8 mouse cellular contexts compared by ENCODE assay signal in the genomic region with DNA sequence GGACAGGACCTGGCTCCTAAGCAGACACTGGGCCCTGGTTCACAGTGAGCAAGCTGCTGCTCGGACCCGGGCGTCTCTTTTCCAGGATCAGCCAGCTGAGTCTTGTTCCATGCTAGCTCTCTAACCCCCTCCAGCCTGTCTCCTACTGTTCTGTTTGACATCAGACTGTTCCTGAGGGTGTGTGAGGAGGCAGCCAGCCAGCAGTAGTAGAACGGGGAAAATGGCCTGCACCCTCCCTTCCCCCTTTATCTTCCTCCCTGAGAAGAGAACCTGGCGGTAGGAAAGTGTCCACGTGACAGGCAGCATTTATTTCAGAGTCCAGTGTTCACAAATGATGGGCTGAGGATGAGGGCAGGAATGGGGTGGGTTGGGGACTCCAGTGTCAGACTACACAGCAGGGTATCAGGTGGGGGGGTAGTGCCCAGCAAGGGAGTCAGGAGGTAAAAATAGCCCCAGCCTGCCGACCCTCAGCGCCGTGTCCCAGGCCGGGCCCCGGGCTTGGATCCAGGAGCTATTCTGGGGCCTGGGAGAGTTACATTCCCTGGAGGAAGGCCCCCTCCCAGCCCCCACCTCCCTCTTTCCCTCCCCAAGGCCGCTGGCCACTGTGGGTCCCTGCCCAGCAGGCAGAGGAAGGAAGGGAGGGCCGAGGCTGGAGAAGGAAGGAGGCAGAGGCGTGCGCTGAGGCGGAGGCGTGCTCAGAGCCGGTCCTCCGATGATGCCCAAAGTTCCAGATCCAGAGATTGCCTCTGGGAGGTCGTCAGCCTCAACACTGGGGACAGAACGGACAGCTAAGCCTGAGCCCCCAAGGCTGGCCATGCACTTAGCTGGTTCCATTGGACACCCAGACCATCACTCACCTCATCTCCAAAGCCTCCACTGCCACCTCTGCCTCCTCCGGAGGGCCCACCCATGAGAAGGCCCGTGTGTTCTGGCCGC. TPM values are rescaled to one million over a fixed set of nuclear protein-coding genes. Genes with fewer than 3 reads are reported as not detected.
DNase-seq lines count a peak whose midpoint lies in the region; ATAC-seq and TF ChIP-seq lines count a peak whose summit lies in the region.

No protein-coding gene starts in this region.

- no peak overlapping the region for H3K4me2 ChIP-seq in midbrain, embryonic 15.5 days
- no peak overlapping the region for H3K4me2 ChIP-seq in midbrain, embryonic 14.5 days (ENCODE audit: low read length)
- H3K4me2 ChIP-seq in kidney, embryonic 15.5 days = 0 out of 2 replicates have a peak overlapping the region, but pooled peaks have one; percentile 3

- H3K27ac ChIP-seq in midbrain, embryonic 15.5 days = no peak overlapping the region
- no peak overlapping the region for H3K27ac ChIP-seq in midbrain, embryonic 14.5 days (replicated peaks; ENCODE audit: low read depth, low read length)
- peak overlapping the region; percentile 84 for H3K27ac ChIP-seq in kidney, embryonic 15.5 days
- H3K27ac ChIP-seq in small intestine, adult 2 months (ENCODE audit: insufficient read depth, low read depth, low read length) = peak overlapping the region; percentile 67

- DNase-seq in midbrain, embryonic 14.5 days = no peak
- DNase-seq in heart, adult 8-10 months (ENCODE audit: low spot score) = peak; percentile 89
- no peak for DNase-seq in thymus, adult 18-20 months
- DNase-seq in frontal cortex, postnatal 10 days (ENCODE audit: low spot score in 2 of 2) = no peak
- DNase-seq in left cerebral cortex, adult 18-20 months (ENCODE audit: low spot score in 2 of 2) = no peak

- H3K36me3 ChIP-seq in midbrain, embryonic 15.5 days (replicated peaks) = no peaks in the 10 kb centered on the region
- no peaks in the 10 kb centered on the region for H3K36me3 ChIP-seq in midbrain, embryonic 14.5 days (ENCODE audit: control insufficient read depth, insufficient read depth, low read length)
- peaks cover 52% of the 10 kb centered on the region for H3K36me3 ChIP-seq in kidney, embryonic 15.5 days
- no peaks in the 10 kb centered on the region for H3K36me3 ChIP-seq in small intestine, adult 2 months (ENCODE audit: control insufficient read depth, insufficient read depth, low read length)

- TF ChIP-seq POLR2A in small intestine, adult 2 months (IDR thresholded peaks at IDR 0.05; ENCODE audit: low read depth, low read length) = no peak

- H3K9ac ChIP-seq in midbrain, embryonic 15.5 days = no peak overlapping the region
- no peak overlapping the region for H3K9ac ChIP-seq in midbrain, embryonic 14.5 days (replicated peaks; ENCODE audit: low read length)
- no peak overlapping the region for H3K9ac ChIP-seq in kidney, embryonic 15.5 days

- 80% methylated on average over 23 of the region's 24 CpGs for WGBS in midbrain, embryonic 15.5 days
- WGBS in midbrain, embryonic 14.5 days = 80% methylated on average over 24 of the region's 24 CpGs
- 66% methylated on average over 24 of the region's 24 CpGs for WGBS in kidney, embryonic 15.5 days
- WGBS in small intestine, adult 2 months = 63% methylated on average over 23 of the region's 24 CpGs

- H3K4me3 ChIP-seq in midbrain, embryonic 15.5 days = no peak overlapping the region
- H3K4me3 ChIP-seq in midbrain, embryonic 14.5 days (replicated peaks; ENCODE audit: low read depth, low read length) = no peak overlapping the region
- no peak overlapping the region for H3K4me3 ChIP-seq in kidney, embryonic 15.5 days (replicated peaks)
- H3K4me3 ChIP-seq in small intestine, adult 2 months (ENCODE audit: low read depth, low read length) = peak overlapping the region; percentile 17; the same call in 1 of the 2 replicates

- no peaks in the 10 kb centered on the region for H3K27me3 ChIP-seq in midbrain, embryonic 15.5 days (replicated peaks)
- no peaks in the 10 kb centered on the region for H3K27me3 ChIP-seq in midbrain, embryonic 14.5 days (ENCODE audit: control insufficient read depth, insufficient read depth, low read length)
- no peaks in the 10 kb centered on the region for H3K27me3 ChIP-seq in kidney, embryonic 15.5 days
- no peaks in the 10 kb centered on the region for H3K27me3 ChIP-seq in small intestine, adult 2 months (ENCODE audit: control insufficient read depth, insufficient read depth, low read length)

- no peaks in the 10 kb centered on the region for H3K9me3 ChIP-seq in midbrain, embryonic 15.5 days
- H3K9me3 ChIP-seq in midbrain, embryonic 14.5 days (ENCODE audit: control insufficient read depth, low read length) = no peaks in the 10 kb centered on the region
- H3K9me3 ChIP-seq in kidney, embryonic 15.5 days (replicated peaks) = no peaks in the 10 kb centered on the region

- ATAC-seq in midbrain, embryonic 15.5 days (replicated peaks) = 0 out of 2 replicates have a peak, but pooled peaks have one; percentile 7
- no peak for ATAC-seq in midbrain, embryonic 14.5 days (ENCODE audit: low FRiP score, low TSS enrichment)
- ATAC-seq in kidney, embryonic 15.5 days (replicated peaks; ENCODE audit: low FRiP score) = peak; percentile 41

- H3K4me1 ChIP-seq in midbrain, embryonic 15.5 days = no peaks in the 10 kb centered on the region
- H3K4me1 ChIP-seq in midbrain, embryonic 14.5 days (ENCODE audit: control insufficient read depth, insufficient read depth, low read length) = no peaks in the 10 kb centered on the region
- H3K4me1 ChIP-seq in kidney, embryonic 15.5 days = peaks cover 26% of the 10 kb centered on the region
- peaks cover 19% of the 10 kb centered on the region for H3K4me1 ChIP-seq in small intestine, adult 2 months (ENCODE audit: control insufficient read depth, insufficient read depth, insufficient read length, low read length)

- TF ChIP-seq CTCF in small intestine, adult 2 months (IDR thresholded peaks at IDR 0.05; ENCODE audit: extremely low read depth, insufficient read length, insufficient replicate concordance, low read depth, low read length) = no peak

RNA-seq across cellular contexts. Expression of a gene that starts 5.8 kb away (rescaled TPM):
- 56.3 and 60.8 TPM in 2 replicates for polyA plus RNA-seq in midbrain, embryonic 15.5 days (2015; fragmentation: Nextera tagmentation; extraction: Ambion mirVana)
- polyA plus RNA-seq in midbrain, embryonic 14.5 days (2014; fragmentation: Nextera tagmentation; extraction: Ambion mirVana) = 41.1 and 46.1 TPM in 2 replicates
- total RNA-seq in heart, adult 8-10 months (2022) = 10 to 100 TPM; 24.8 to 37.3 (median 34.9) TPM
- 130 and 138 TPM in 2 replicates for polyA plus RNA-seq in kidney, embryonic 15.5 days (2015; fragmentation: Nextera tagmentation; extraction: Ambion mirVana)
- 128 and 208 TPM in 2 replicates for polyA plus RNA-seq in small intestine, adult 2 months (2012; rRNA removed)
- 1 to 10 TPM; 6.7 to 8.6 TPM for total RNA-seq in left cerebral cortex, adult 18-20 months (2021)

RNA-seq across cellular contexts. Expression of a gene that starts 14.7 kb away (rescaled TPM):
- polyA plus RNA-seq in midbrain, embryonic 15.5 days (2015; fragmentation: Nextera tagmentation; extraction: Ambion mirVana) = 12.4 and 13.8 TPM in 2 replicates
- polyA plus RNA-seq in midbrain, embryonic 14.5 days (2014; fragmentation: Nextera tagmentation; extraction: Ambion mirVana) = 4.5 and 7.8 TPM in 2 replicates
- total RNA-seq in heart, adult 8-10 months (2022) = 100 to 1,000 TPM; 185 to 199 (median 197) TPM
- polyA plus RNA-seq in kidney, embryonic 15.5 days (2015; fragmentation: Nextera tagmentation; extraction: Ambion mirVana) = 244 and 257 TPM in 2 replicates
- 18.6 and 20.3 TPM in 2 replicates for polyA plus RNA-seq in small intestine, adult 2 months (2012; rRNA removed)
- 10 to 100 TPM; 18.6 to 19.1 TPM for total RNA-seq in left cerebral cortex, adult 18-20 months (2021)

RNA-seq across cellular contexts. Expression of a gene that starts 40.5 kb away (rescaled TPM):
- 0.40 and 0.57 TPM in 2 replicates for polyA plus RNA-seq in midbrain, embryonic 15.5 days (2015; fragmentation: Nextera tagmentation; extraction: Ambion mirVana)
- not detected in 2 replicates for polyA plus RNA-seq in midbrain, embryonic 14.5 days (2014; fragmentation: Nextera tagmentation; extraction: Ambion mirVana)
- under 1 TPM in 2 of 4 experiments, not detected in 2; 0.37 to 0.76 TPM for total RNA-seq in heart, adult 8-10 months (2022)
- 8.3 and 9.1 TPM in 2 replicates for polyA plus RNA-seq in kidney, embryonic 15.5 days (2015; fragmentation: Nextera tagmentation; extraction: Ambion mirVana)
- 56.7 and 145 TPM in 2 replicates for polyA plus RNA-seq in small intestine, adult 2 months (2012; rRNA removed)
- not detected for total RNA-seq in left cerebral cortex, adult 18-20 months (2021)

RNA-seq across cellular contexts. Expression of a gene that starts 40.9 kb away (rescaled TPM):
- polyA plus RNA-seq in midbrain, embryonic 15.5 days (2015; fragmentation: Nextera tagmentation; extraction: Ambion mirVana) = 139 and 156 TPM in 2 replicates
- polyA plus RNA-seq in midbrain, embryonic 14.5 days (2014; fragmentation: Nextera tagmentation; extraction: Ambion mirVana) = 120 and 121 TPM in 2 replicates
- total RNA-seq in heart, adult 8-10 months (2022) = 100 to 1,000 TPM in 1 of 4 experiments, 10 to 100 TPM in 3; 94.0 to 101 (median 99.2) TPM
- polyA plus RNA-seq in kidney, embryonic 15.5 days (2015; fragmentation: Nextera tagmentation; extraction: Ambion mirVana) = 168 and 177 TPM in 2 replicates
- polyA plus RNA-seq in small intestine, adult 2 months (2012; rRNA removed) = 62.8 and 72.9 TPM in 2 replicates
- 100 to 1,000 TPM; 116 to 122 TPM for total RNA-seq in left cerebral cortex, adult 18-20 months (2021)

RNA-seq across cellular contexts. Expression of a gene that starts 57.1 kb away (rescaled TPM):
- 385 and 514 TPM in 2 replicates for polyA plus RNA-seq in midbrain, embryonic 15.5 days (2015; fragmentation: Nextera tagmentation; extraction: Ambion mirVana)
- polyA plus RNA-seq in midbrain, embryonic 14.5 days (2014; fragmentation: Nextera tagmentation; extraction: Ambion mirVana) = 163 and 265 TPM in 2 replicates
- 100 to 1,000 TPM; 172 to 309 (median 253) TPM for total RNA-seq in heart, adult 8-10 months (2022)
- polyA plus RNA-seq in kidney, embryonic 15.5 days (2015; fragmentation: Nextera tagmentation; extraction: Ambion mirVana) = 259 and 340 TPM in 2 replicates
- polyA plus RNA-seq in small intestine, adult 2 months (2012; rRNA removed) = 591 and 688 TPM in 2 replicates
- total RNA-seq in left cerebral cortex, adult 18-20 months (2021) = 1,000 to 10,000 TPM; 1,855 to 2,066 TPM

Comparison
In these comparisons a context has a peak if more than half of its experiments do, and no peak if none do; other contexts are left out.
1. H3K27ac ChIP-seq: peak in kidney, embryonic 15.5 days (single experiment) and small intestine, adult 2 months (single experiment); none in midbrain, embryonic 15.5 days (single experiment) and midbrain, embryonic 14.5 days (single experiment).
2. RNA of a gene that starts 14.7 kb away (polyA plus RNA-seq): 244 to 257 TPM in kidney, embryonic 15.5 days; 18.6 to 20.3 TPM in small intestine, adult 2 months, 12.4 to 13.8 TPM in midbrain, embryonic 15.5 days and 4.5 to 7.8 TPM in midbrain, embryonic 14.5 days; every median in the first group is over 10 times any median in the second.